Mouse (Mus musculus): Measurements from ENCODE around the gene Stk11ip. TPM values are rescaled to one million over a fixed set of nuclear protein-coding genes. Genes with fewer than 3 reads are reported as not detected.

Stk11ip gene
- polyA plus RNA-seq, 1 experiment from 2014 or later: 22.4 TPM

DNA sequence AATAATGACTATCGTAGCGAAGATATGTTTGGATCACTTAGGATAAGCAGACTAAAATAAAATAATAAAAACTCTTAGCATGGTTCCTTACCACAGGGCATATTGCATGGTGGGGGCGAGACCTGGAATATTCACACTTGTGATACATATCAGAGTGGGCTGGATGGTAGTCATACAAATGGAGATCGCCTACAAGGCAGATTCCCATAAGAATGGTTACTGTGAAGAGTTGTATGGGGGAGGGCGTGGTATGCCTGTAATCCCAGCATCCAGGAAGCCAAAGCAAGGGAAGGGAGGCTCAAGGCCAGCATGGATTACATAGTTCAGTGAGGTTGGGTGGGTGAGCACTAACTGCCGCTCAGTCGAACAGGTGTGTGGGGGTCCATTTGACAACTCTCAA is 40.6 kb upstream of the Stk11ip start:
- peak overlapping the region; percentile 79 for H3K4me3 ChIP-seq (replicated peaks; ENCODE audit: low read length)
- peak overlapping the region; percentile 91 for H3K4me2 ChIP-seq (ENCODE audit: low read length)
- H3K36me3 ChIP-seq (ENCODE audit: control insufficient read depth, insufficient read depth): peaks cover 20% of the 10 kb centered on the region
- H3K27ac ChIP-seq (ENCODE audit: low read length): no peak overlapping the region
- 0 out of 2 replicates have a peak overlapping the region, but pooled peaks have one; percentile 16 for H3K9ac ChIP-seq (replicated peaks; ENCODE audit: low read depth, low read length)
- peaks cover 40% of the 10 kb centered on the region for H3K4me1 ChIP-seq (replicated peaks; ENCODE audit: control insufficient read depth, insufficient read depth, low read length)
- no peak for ATAC-seq
- peaks cover 12% of the 10 kb centered on the region for H3K27me3 ChIP-seq (replicated peaks; ENCODE audit: control insufficient read depth, insufficient read depth, low read length)
- 88% methylated on average over 7 of the region's 7 CpGs for WGBS
- no peaks in the 10 kb centered on the region for H3K9me3 ChIP-seq (ENCODE audit: control insufficient read depth, low read length)

DNA sequence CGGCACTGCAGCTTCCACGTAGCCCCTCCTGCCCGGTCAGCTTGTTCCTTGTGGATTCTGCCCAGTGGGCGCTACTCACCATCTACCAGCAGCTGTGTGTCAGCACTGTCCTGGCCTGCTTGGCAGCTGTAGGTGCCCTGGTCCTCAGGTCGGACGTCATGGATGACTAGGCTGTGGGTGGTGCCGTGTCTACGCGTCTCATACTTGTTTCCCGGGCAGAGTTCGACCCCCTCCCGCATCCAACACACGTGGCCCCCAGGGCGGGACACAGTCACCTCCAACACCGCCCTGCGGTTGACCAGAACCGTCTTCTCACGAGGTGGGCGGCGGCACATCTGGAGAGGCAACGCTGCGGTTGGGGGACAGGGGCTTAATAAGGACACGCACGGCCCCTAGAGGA is 34.8 kb upstream of the Stk11ip start:
- Histone ChIP-seq H3K4me2 (ENCODE audit: low read length) (no peak overlapping the region), H3K27me3 (replicated peaks; ENCODE audit: control insufficient read depth, insufficient read depth, low read length) (peaks cover 28% of the 10 kb centered on the region), H3K4me3 (replicated peaks; ENCODE audit: low read length) (no peak overlapping the region), H3K4me1 (replicated peaks; ENCODE audit: control insufficient read depth, insufficient read depth, low read length) (peaks cover 23% of the 10 kb centered on the region), H3K9ac (replicated peaks; ENCODE audit: low read depth, low read length) (no peak overlapping the region), H3K36me3 (ENCODE audit: control insufficient read depth, insufficient read depth) (peaks cover 12% of the 10 kb centered on the region), H3K27ac (ENCODE audit: low read length) (no peak overlapping the region), H3K9me3 (ENCODE audit: control insufficient read depth, low read length) (no peaks in the 10 kb centered on the region)
- WGBS: 6% methylated on average over 24 of the region's 24 CpGs
- ATAC-seq: no peak

GRCm38 (mm10) chr1:75487040-75487404 is 34.3 kb upstream of the Stk11ip start:
- no peaks in the 10 kb centered on the region for H3K9me3 ChIP-seq (ENCODE audit: control insufficient read depth, low read length)
- no peak overlapping the region for H3K27ac ChIP-seq (ENCODE audit: low read length)
- H3K27me3 ChIP-seq (replicated peaks; ENCODE audit: control insufficient read depth, insufficient read depth, low read length): peaks cover 28% of the 10 kb centered on the region
- H3K9ac ChIP-seq (replicated peaks; ENCODE audit: low read depth, low read length): peak overlapping the region; percentile 48
- peaks cover 21% of the 10 kb centered on the region for H3K4me1 ChIP-seq (replicated peaks; ENCODE audit: control insufficient read depth, insufficient read depth, low read length)
- peaks cover 12% of the 10 kb centered on the region for H3K36me3 ChIP-seq (ENCODE audit: control insufficient read depth, insufficient read depth)
- peak overlapping the region; percentile 58 for H3K4me3 ChIP-seq (replicated peaks; ENCODE audit: low read length)
- WGBS: 1% methylated on average over 13 of the region's 13 CpGs
- peak overlapping the region; percentile 88 for H3K4me2 ChIP-seq (ENCODE audit: low read length)
- ATAC-seq: peak; percentile 26

- H3K4me3 ChIP-seq (replicated peaks; ENCODE audit: low read length): peak overlapping the region; percentile 58
- no peak overlapping the region for H3K27ac ChIP-seq (ENCODE audit: low read length)
- H3K9me3 ChIP-seq (ENCODE audit: control insufficient read depth, low read length): no peaks in the 10 kb centered on the region
- H3K4me1 ChIP-seq (replicated peaks; ENCODE audit: control insufficient read depth, insufficient read depth, low read length): peaks cover 19% of the 10 kb centered on the region
- peak; percentile 60 for ATAC-seq
- H3K36me3 ChIP-seq (ENCODE audit: control insufficient read depth, insufficient read depth): peaks cover 11% of the 10 kb centered on the region
- peak overlapping the region; percentile 88 for H3K4me2 ChIP-seq (ENCODE audit: low read length)
- WGBS: under 1% methylated on average over 62 of the region's 62 CpGs
- peaks cover 28% of the 10 kb centered on the region for H3K27me3 ChIP-seq (replicated peaks; ENCODE audit: control insufficient read depth, insufficient read depth, low read length)
- H3K9ac ChIP-seq (replicated peaks; ENCODE audit: low read depth, low read length): peak overlapping the region; percentile 48
Observed at GRCm38 (mm10) chr1:75487405-75488161, 33.7 kb upstream of the Stk11ip start.

GRCm38 (mm10) chr1:75490785-75491551 is 30.4 kb upstream of the Stk11ip start:
- Histone ChIP-seq H3K9me3 (ENCODE audit: control insufficient read depth, low read length) (no peaks in the 10 kb centered on the region), H3K36me3 (ENCODE audit: control insufficient read depth, insufficient read depth) (no peaks in the 10 kb centered on the region), H3K4me2 (ENCODE audit: low read length) (no peak overlapping the region), H3K9ac (replicated peaks; ENCODE audit: low read depth, low read length) (no peak overlapping the region), H3K27ac (ENCODE audit: low read length) (no peak overlapping the region), H3K4me3 (replicated peaks; ENCODE audit: low read length) (no peak overlapping the region), H3K27me3 (replicated peaks; ENCODE audit: control insufficient read depth, insufficient read depth, low read length) (peaks cover 18% of the 10 kb centered on the region), H3K4me1 (replicated peaks; ENCODE audit: control insufficient read depth, insufficient read depth, low read length) (peaks cover 17% of the 10 kb centered on the region)
- WGBS: 83% methylated on average over 34 of the region's 34 CpGs
- ATAC-seq: no peak

GRCm38 (mm10) chr1:75492579-75493170 is 28.7 kb upstream of the Stk11ip start:
- H3K4me1 ChIP-seq (replicated peaks; ENCODE audit: control insufficient read depth, insufficient read depth, low read length): peaks cover 5% of the 10 kb centered on the region
- H3K36me3 ChIP-seq (ENCODE audit: control insufficient read depth, insufficient read depth): no peaks in the 10 kb centered on the region
- H3K9me3 ChIP-seq (ENCODE audit: control insufficient read depth, low read length): no peaks in the 10 kb centered on the region
- no peak overlapping the region for H3K4me2 ChIP-seq (ENCODE audit: low read length)
- H3K27me3 ChIP-seq (replicated peaks; ENCODE audit: control insufficient read depth, insufficient read depth, low read length): peaks cover 8% of the 10 kb centered on the region; the same call in 1 of the 2 replicates
- no peak overlapping the region for H3K4me3 ChIP-seq (replicated peaks; ENCODE audit: low read length)
- H3K27ac ChIP-seq (ENCODE audit: low read length): no peak overlapping the region
- no peak for ATAC-seq
- WGBS: 30% methylated on average over 24 of the region's 24 CpGs
- no peak overlapping the region for H3K9ac ChIP-seq (replicated peaks; ENCODE audit: low read depth, low read length)

DNA sequence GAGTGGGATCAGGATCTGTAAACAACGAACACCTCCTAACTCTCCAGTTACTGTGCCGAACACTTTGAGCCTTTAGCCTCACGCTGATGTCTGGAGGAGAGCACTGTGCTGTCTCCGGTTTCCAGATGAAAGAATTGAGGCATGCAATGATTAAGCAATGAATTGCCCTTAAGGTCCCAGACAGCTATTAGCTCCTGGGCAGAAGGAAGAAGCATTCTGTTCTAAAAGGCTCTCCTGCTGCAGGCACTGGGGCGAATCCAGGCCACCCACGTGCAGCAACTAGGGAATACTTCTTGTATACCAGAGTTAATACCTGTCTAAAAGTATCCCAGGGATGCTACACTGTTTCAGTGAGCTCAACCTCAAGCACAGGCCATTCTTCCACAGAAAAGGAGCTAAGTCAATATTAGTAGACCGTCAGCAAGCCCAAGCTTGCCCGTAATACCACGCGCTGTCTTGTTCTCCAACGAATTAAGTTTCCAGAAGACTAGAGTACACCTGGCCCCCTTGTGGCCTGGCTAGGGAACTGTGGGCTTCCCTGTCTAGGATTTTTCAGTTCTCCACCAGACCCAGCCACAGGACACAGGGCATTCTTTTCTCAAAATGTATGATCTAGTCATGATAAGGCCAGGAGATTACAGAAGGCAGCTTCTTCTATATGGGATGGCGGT is 26.3 kb upstream of the Stk11ip start:
- peaks cover 5% of the 10 kb centered on the region for H3K36me3 ChIP-seq (ENCODE audit: control insufficient read depth, insufficient read depth)
- no peaks in the 10 kb centered on the region for H3K27me3 ChIP-seq (replicated peaks; ENCODE audit: control insufficient read depth, insufficient read depth, low read length)
- H3K27ac ChIP-seq (ENCODE audit: low read length): no peak overlapping the region
- H3K9me3 ChIP-seq (ENCODE audit: control insufficient read depth, low read length): no peaks in the 10 kb centered on the region
- no peaks in the 10 kb centered on the region for H3K4me1 ChIP-seq (replicated peaks; ENCODE audit: control insufficient read depth, insufficient read depth, low read length)
- no peak overlapping the region for H3K9ac ChIP-seq (replicated peaks; ENCODE audit: low read depth, low read length)
- ATAC-seq: 0 out of 2 replicates have a peak, but pooled peaks have one; percentile 23
- no peak overlapping the region for H3K4me2 ChIP-seq (ENCODE audit: low read length)
- whole genome bisulfite sequencing: 48% methylated on average over 12 of the region's 12 CpGs
- H3K4me3 ChIP-seq (replicated peaks; ENCODE audit: low read length): no peak overlapping the region

GRCm38 (mm10) chr1:75498897-75499296 is 22.4 kb upstream of the Stk11ip start:
- Histone ChIP-seq H3K36me3 (ENCODE audit: control insufficient read depth, insufficient read depth) (peaks cover 23% of the 10 kb centered on the region), H3K4me2 (ENCODE audit: low read length) (no peak overlapping the region), H3K4me3 (replicated peaks; ENCODE audit: low read length) (no peak overlapping the region), H3K27me3 (replicated peaks; ENCODE audit: control insufficient read depth, insufficient read depth, low read length) (no peaks in the 10 kb centered on the region), H3K27ac (ENCODE audit: low read length) (no peak overlapping the region), H3K4me1 (replicated peaks; ENCODE audit: control insufficient read depth, insufficient read depth, low read length) (peaks cover under 1% of the 10 kb centered on the region), H3K9ac (replicated peaks; ENCODE audit: low read depth, low read length) (no peak overlapping the region), H3K9me3 (ENCODE audit: control insufficient read depth, low read length) (no peaks in the 10 kb centered on the region)
- WGBS: 89% methylated on average over 4 of the region's 4 CpGs
- ATAC-seq: no peak

- H3K36me3 ChIP-seq (ENCODE audit: control insufficient read depth, insufficient read depth): peaks cover 23% of the 10 kb centered on the region
- no peaks in the 10 kb centered on the region for H3K9me3 ChIP-seq (ENCODE audit: control insufficient read depth, low read length)
- no peak overlapping the region for H3K27ac ChIP-seq (ENCODE audit: low read length)
Observed at GRCm38 (mm10) chr1:75499441-75499840, 21.9 kb upstream of the Stk11ip start.

More at GRCm38 (mm10) chr1:75499441-75499840, 21.9 kb upstream of the Stk11ip start:
- H3K4me2 ChIP-seq (ENCODE audit: low read length): no peak overlapping the region
- H3K27me3 ChIP-seq (replicated peaks; ENCODE audit: control insufficient read depth, insufficient read depth, low read length): no peaks in the 10 kb centered on the region
- peaks cover 6% of the 10 kb centered on the region for H3K4me1 ChIP-seq (replicated peaks; ENCODE audit: control insufficient read depth, insufficient read depth, low read length)
- no peak overlapping the region for H3K9ac ChIP-seq (replicated peaks; ENCODE audit: low read depth, low read length)
- WGBS: 88% methylated on average over 7 of the region's 7 CpGs
- ATAC-seq: no peak
- H3K4me3 ChIP-seq (replicated peaks; ENCODE audit: low read length): no peak overlapping the region
